In the genomic region with DNA sequence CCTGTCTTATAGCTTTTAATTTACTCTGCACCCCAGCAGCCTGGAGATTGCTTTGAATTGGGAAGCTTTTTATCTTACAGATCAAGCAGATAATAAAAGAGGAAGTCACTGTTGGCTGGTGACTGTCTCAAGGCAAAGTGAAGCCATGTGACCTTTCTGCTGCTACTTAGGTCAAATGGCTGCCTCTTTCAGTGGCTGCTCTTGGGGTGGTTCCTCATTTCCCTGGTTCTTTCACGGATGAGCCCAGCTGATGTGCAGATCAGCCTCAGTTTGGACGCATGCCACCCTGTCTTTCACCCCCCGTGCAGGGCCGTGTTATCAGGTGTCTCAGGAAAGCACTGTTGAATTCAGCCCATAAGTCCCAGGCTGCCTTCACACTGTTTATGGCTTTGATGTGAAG, we compare ENCODE assay signal across 10 mouse cellular contexts. TPM values are rescaled to one million over a fixed set of nuclear protein-coding genes. Genes with fewer than 3 reads are reported as not detected.
DNase-seq lines count a peak whose midpoint lies in the region; ATAC-seq lines count a peak whose summit lies in the region.
"Had no signal": no experiment of that assay in that cellular context is flagged by ENCODE, and none has a peak within 500 bp of the region (broad histone marks: within the 10 kb centered on the region; RNA-seq: fewer than 3 reads in every experiment).

No protein-coding gene starts in this region.

- peak; percentile 72 to 76 for DNase-seq in B cell, adult 2 months
- peak; percentile 19 to 23 for DNase-seq in CD8-positive naive resting alpha-beta T cell, adult 2 months (ENCODE audit: low read depth in 2 of 2, low spot score in 2 of 2)
- peak; percentile 13 for DNase-seq in skeletal muscle tissue, adult 2 months (ENCODE audit: low read depth, low spot score)
- no peak for DNase-seq in neural tube, embryonic 10.5 days (ENCODE audit: extremely low spot score, low spot score)
- DNase-seq in layer of hippocampus, adult 8-10 months (ENCODE audit: low spot score in 2 of 2) = no peak
- DNase-seq in urinary bladder, postnatal 4 days (ENCODE audit: low spot score in 2 of 2) = no peak
- DNase-seq: cerebellum, postnatal 36 days; gastrocnemius, postnatal 36 days; right cerebral cortex, postnatal 4 days had no signal

- ATAC-seq in hematopoietic stem cell, adult 5-6 weeks (replicated peaks in 1 of 2; ENCODE audit: insufficient read depth in 1 of 2, low FRiP score in 2 of 2, low TSS enrichment in 1 of 2, low read depth in 1 of 2, poor library complexity in 2 of 2, severe bottlenecking in 2 of 2) = peak; percentile 96 to 98

RNA-seq across cellular contexts. Expression of gene Parp11, which starts 25.4 kb away (rescaled TPM):
- total RNA-seq in hematopoietic stem cell, adult 5-6 weeks (2017) = 34.2 and 53.0 TPM in 2 replicates
- total RNA-seq in layer of hippocampus, adult 8-10 months (2022) = 10 to 100 TPM; 27.1 to 37.1 (median 31.1) TPM

Comparison
In these comparisons a context has a peak if more than half of its experiments do, and no peak if none do; other contexts are left out.
1. DNase-seq: peak in B cell, adult 2 months (2 of 2), CD8-positive naive resting alpha-beta T cell, adult 2 months (2 of 2) and skeletal muscle tissue, adult 2 months (single experiment); none in neural tube, embryonic 10.5 days (single experiment), layer of hippocampus, adult 8-10 months (0 of 2) and urinary bladder, postnatal 4 days (0 of 2).